Mouse (Mus musculus): ENCODE data around the gene Ddx56. TPM values are rescaled to one million over a fixed set of nuclear protein-coding genes. Genes with fewer than 3 reads are reported as not detected.

Ddx56 gene
- polyA plus RNA-seq, 1 experiment from 2014 or later: 91.7 TPM

DNA sequence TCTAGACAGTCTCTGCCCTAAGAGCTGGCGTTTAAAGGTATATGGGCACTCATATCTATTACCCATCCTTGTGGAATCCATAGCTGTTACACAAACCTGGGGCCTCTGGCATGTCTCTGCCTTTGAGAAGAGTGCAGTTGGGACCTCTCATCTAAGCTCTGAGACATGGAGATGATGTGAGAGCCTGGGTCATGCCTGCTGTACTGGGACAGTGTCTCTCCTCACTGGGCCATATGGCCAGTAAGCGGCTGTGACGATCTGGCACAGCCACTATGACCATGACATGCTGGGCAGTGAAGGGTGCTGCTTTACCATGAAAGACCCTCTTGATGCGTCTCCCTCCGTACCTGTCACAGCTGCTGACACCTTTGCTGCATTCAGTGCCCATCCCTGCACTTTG lies 15.3 kb downstream of the Ddx56 start:
- no peak overlapping the region for H3K9ac ChIP-seq (ENCODE audit: low read length)
- WGBS: 85% methylated on average over 5 of the region's 5 CpGs
- H3K27me3 ChIP-seq (replicated peaks; ENCODE audit: control insufficient read depth, insufficient read depth, low read length): no peaks in the 10 kb centered on the region
- no peak overlapping the region for H3K27ac ChIP-seq (ENCODE audit: low read depth, low read length)
- H3K36me3 ChIP-seq (ENCODE audit: control insufficient read depth, insufficient read depth, low read length): no peaks in the 10 kb centered on the region
- no peak overlapping the region for H3K4me2 ChIP-seq (ENCODE audit: low read length)
- no peaks in the 10 kb centered on the region for H3K9me3 ChIP-seq (replicated peaks; ENCODE audit: control insufficient read depth, low read length)
- H3K4me1 ChIP-seq (ENCODE audit: control insufficient read depth, insufficient read depth, low read length): no peaks in the 10 kb centered on the region
- H3K4me3 ChIP-seq (ENCODE audit: low read depth, low read length): no peak overlapping the region
- DNase-seq (ENCODE audit: low spot score) (no peak), ATAC-seq (no peak)

DNA sequence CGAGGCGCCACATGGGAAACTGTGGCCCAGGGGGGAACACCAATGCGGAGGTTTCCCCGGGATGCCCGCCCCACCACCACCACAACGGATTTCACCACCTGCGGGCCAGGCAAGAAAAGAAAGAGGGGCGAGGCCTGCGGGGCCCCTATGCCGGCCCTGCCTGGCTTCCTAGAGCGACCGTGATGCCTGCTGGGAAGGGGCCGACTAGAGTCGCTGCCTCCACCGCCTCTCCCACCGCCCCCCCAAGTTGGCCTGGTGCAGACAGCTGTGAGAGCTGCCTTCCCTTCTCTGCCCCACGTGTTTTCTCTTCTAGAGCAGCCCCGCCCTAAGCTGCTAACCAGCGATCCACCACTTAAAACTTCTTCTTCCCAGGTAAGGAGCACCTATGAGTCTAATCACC lies 22.9 kb downstream of the Ddx56 start:
- H3K36me3 ChIP-seq (ENCODE audit: control insufficient read depth, insufficient read depth, low read length): no peaks in the 10 kb centered on the region
- no peak overlapping the region for H3K27ac ChIP-seq (ENCODE audit: low read depth, low read length)
- ATAC-seq (no peak), DNase-seq (ENCODE audit: low spot score) (no peak)
- H3K9me3 ChIP-seq (replicated peaks; ENCODE audit: control insufficient read depth, low read length): no peaks in the 10 kb centered on the region
- no peak overlapping the region for H3K4me2 ChIP-seq (ENCODE audit: low read length)
- no peaks in the 10 kb centered on the region for H3K4me1 ChIP-seq (ENCODE audit: control insufficient read depth, insufficient read depth, low read length)
- WGBS: 49% methylated on average over 19 of the region's 19 CpGs
- H3K9ac ChIP-seq (ENCODE audit: low read length): no peak overlapping the region
- H3K27me3 ChIP-seq (replicated peaks; ENCODE audit: control insufficient read depth, insufficient read depth, low read length): no peaks in the 10 kb centered on the region
- no peak overlapping the region for H3K4me3 ChIP-seq (ENCODE audit: low read depth, low read length)

DNA sequence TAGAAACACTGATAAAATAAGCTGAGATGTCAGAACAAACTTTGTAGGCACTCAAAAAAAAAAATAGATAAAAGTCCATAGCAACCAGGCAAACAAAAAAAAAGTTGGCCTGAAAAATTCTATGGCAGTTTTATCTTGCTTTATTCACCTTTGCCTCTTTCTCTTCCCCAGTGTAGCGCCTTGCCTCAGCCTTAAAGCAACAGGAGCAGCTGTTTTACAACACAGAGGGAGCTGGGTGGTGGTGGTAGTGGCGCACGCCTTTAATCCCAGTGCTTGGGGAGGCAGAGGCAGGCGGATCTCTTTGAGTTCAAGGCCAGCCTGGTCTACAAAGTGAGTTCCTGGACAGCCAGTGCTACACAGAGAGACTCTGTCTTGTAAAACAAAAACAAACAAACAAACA lies 34.5 kb downstream of the Ddx56 start:
- no peak for ATAC-seq
- Histone ChIP-seq H3K4me3 (ENCODE audit: low read depth, low read length) (no peak overlapping the region), H3K4me2 (ENCODE audit: low read length) (no peak overlapping the region), H3K4me1 (ENCODE audit: control insufficient read depth, insufficient read depth, low read length) (no peaks in the 10 kb centered on the region), H3K36me3 (ENCODE audit: control insufficient read depth, insufficient read depth, low read length) (no peaks in the 10 kb centered on the region), H3K27ac (ENCODE audit: low read depth, low read length) (no peak overlapping the region), H3K9ac (ENCODE audit: low read length) (no peak overlapping the region), H3K27me3 (replicated peaks; ENCODE audit: control insufficient read depth, insufficient read depth, low read length) (no peaks in the 10 kb centered on the region), H3K9me3 (replicated peaks; ENCODE audit: control insufficient read depth, low read length) (no peaks in the 10 kb centered on the region)
- DNase-seq (ENCODE audit: low spot score): no peak
- WGBS: 79% methylated on average over 4 of the region's 4 CpGs

DNA sequence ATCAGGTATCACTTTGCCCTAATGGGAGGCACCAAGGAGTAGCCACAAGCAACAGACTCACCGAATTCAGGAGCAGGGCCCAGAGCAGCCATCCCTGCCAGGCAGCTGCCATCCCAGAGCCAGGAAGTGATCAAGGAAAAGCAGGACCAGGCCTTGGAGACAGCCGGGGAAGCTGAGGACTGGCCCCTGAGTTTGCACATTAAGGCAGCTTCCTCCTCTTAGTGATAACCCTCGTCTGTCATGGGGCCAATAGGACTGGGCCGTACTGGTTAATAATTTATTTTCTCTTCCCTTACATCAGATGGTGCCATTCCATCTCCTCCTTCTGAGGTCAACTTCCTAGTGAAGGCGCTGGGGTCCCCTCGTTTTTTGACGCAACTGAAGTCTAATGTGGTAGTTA lies 37.6 kb downstream of the Ddx56 start, which contains the start of gene Npc1l1:
TSS of gene Npc1l1 (minus strand) at position 132 of the 400 bp plus-strand sequence.
- Histone ChIP-seq H3K4me1 (ENCODE audit: control insufficient read depth, insufficient read depth, low read length) (no peaks in the 10 kb centered on the region), H3K4me2 (ENCODE audit: low read length) (no peak within 1 kb of the TSS), H3K27ac (ENCODE audit: low read depth, low read length) (no peak within 1 kb of the TSS), H3K9ac (ENCODE audit: low read length) (no peak within 1 kb of the TSS), H3K27me3 (replicated peaks; ENCODE audit: control insufficient read depth, insufficient read depth, low read length) (no peaks in the 10 kb centered on the region), H3K9me3 (replicated peaks; ENCODE audit: control insufficient read depth, low read length) (no peaks in the 10 kb centered on the region), H3K36me3 (ENCODE audit: control insufficient read depth, insufficient read depth, low read length) (no peaks in the 10 kb centered on the region), H3K4me3 (ENCODE audit: low read depth, low read length) (no peak within 1 kb of the TSS)
- no peak for ATAC-seq
- WGBS: 86% methylated on average over 7 of the region's 7 CpGs
- DNase-seq (ENCODE audit: low spot score): no peak

DNA sequence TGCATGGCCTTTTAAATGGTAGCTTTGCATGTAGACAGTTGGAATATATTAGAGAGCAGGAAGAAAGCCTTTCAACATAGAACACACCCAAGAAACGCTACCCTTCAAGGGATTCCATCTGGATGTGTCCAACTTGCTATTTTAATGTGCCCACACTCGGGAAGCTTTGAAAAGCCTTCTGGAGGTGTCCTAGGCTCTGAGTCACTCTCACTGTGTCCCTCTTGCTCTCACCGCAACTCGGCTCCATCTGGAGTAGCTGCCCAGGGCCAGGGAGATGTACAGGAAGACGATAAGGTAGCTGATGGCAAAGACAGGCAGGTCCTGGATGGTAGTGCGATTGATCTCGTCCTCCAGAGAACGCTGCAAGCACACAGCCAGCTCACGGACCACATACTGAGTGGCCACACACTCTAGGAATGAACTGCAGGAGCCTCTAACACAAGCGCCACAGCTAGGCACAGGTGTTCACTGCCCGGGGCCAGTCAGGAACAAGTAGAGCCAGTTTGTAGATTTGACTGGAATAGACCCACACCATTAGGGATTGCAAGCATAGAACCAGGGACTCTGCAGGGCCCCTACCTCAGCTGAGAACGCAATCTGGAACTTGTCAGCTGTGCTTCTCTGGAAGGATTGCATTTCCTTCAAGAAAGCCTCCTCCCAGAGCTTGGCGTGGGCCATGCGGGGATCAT lies 42.9 kb downstream of the Ddx56 start:
- DNase-seq (ENCODE audit: low spot score) (no peak), ATAC-seq (no peak)
- H3K4me2 ChIP-seq (ENCODE audit: low read length): no peak overlapping the region
- no peaks in the 10 kb centered on the region for H3K9me3 ChIP-seq (replicated peaks; ENCODE audit: control insufficient read depth, low read length)
- H3K4me3 ChIP-seq (ENCODE audit: low read depth, low read length): no peak overlapping the region
- no peaks in the 10 kb centered on the region for H3K36me3 ChIP-seq (ENCODE audit: control insufficient read depth, insufficient read depth, low read length)
- no peaks in the 10 kb centered on the region for H3K27me3 ChIP-seq (replicated peaks; ENCODE audit: control insufficient read depth, insufficient read depth, low read length)
- no peak overlapping the region for H3K27ac ChIP-seq (ENCODE audit: low read depth, low read length)
- 82% methylated on average over 14 of the region's 14 CpGs for WGBS
- no peak overlapping the region for H3K9ac ChIP-seq (ENCODE audit: low read length)
- no peaks in the 10 kb centered on the region for H3K4me1 ChIP-seq (ENCODE audit: control insufficient read depth, insufficient read depth, low read length)

DNA sequence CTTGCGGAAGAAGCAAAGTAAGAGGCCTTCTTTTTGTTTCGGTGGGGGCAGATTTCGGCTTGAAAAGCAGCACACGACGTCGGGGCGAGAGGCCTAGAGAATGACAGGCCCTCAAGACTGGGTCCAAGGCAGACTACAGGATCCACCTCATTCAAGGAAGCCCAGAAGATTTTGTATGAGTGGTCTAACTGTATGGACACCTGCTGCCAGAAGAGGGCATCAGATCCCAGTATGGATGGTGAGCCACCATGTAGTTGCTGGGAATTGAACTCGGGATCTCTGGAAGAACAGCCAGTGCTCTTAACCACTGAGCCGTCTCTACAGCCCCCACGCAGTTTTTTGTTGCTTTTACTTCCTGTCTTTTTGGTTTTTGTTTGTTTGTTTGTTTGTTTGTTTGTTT lies 45.4 kb downstream of the Ddx56 start:
- H3K27ac ChIP-seq (ENCODE audit: low read depth, low read length): no peak overlapping the region
- 94% methylated on average over 10 of the region's 10 CpGs for WGBS
- no peak overlapping the region for H3K4me3 ChIP-seq (ENCODE audit: low read depth, low read length)
- H3K27me3 ChIP-seq (replicated peaks; ENCODE audit: control insufficient read depth, insufficient read depth, low read length): no peaks in the 10 kb centered on the region
- no peaks in the 10 kb centered on the region for H3K4me1 ChIP-seq (ENCODE audit: control insufficient read depth, insufficient read depth, low read length)
- ATAC-seq (no peak), DNase-seq (ENCODE audit: low spot score) (no peak)
- H3K9ac ChIP-seq (ENCODE audit: low read length): no peak overlapping the region
- H3K36me3 ChIP-seq (ENCODE audit: control insufficient read depth, insufficient read depth, low read length): no peaks in the 10 kb centered on the region
- H3K4me2 ChIP-seq (ENCODE audit: low read length): no peak overlapping the region
- no peaks in the 10 kb centered on the region for H3K9me3 ChIP-seq (replicated peaks; ENCODE audit: control insufficient read depth, low read length)

DNA sequence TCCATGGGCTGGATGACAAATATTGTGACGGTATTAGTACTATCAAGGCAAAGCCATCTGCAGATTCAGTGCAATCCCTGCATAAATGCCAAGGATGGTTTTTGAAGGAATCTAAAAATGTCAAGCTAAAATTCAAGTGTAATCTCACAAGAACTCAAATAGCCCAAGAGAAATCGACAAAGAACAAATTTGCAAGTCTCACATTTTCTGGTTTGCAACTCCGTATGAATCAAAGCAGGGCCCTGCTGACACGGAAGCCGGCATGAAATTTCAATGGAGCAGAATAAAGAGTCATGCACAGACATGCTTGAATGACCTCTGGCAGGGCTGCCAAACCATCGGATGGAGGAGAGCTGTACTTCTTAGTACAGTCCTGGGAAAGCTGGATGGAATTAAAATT lies 47.6 kb downstream of the Ddx56 start:
- WGBS: 88% methylated on average over 6 of the region's 6 CpGs
- H3K9ac ChIP-seq (ENCODE audit: low read length): no peak overlapping the region
- H3K4me3 ChIP-seq (ENCODE audit: low read depth, low read length): no peak overlapping the region
- no peak for ATAC-seq
- DNase-seq (ENCODE audit: low spot score): no peak
- H3K9me3 ChIP-seq (replicated peaks; ENCODE audit: control insufficient read depth, low read length): no peaks in the 10 kb centered on the region
- no peaks in the 10 kb centered on the region for H3K36me3 ChIP-seq (ENCODE audit: control insufficient read depth, insufficient read depth, low read length)
- no peaks in the 10 kb centered on the region for H3K4me1 ChIP-seq (ENCODE audit: control insufficient read depth, insufficient read depth, low read length)
- no peak overlapping the region for H3K27ac ChIP-seq (ENCODE audit: low read depth, low read length)
- H3K4me2 ChIP-seq (ENCODE audit: low read length): no peak overlapping the region
- no peaks in the 10 kb centered on the region for H3K27me3 ChIP-seq (replicated peaks; ENCODE audit: control insufficient read depth, insufficient read depth, low read length)

DNA sequence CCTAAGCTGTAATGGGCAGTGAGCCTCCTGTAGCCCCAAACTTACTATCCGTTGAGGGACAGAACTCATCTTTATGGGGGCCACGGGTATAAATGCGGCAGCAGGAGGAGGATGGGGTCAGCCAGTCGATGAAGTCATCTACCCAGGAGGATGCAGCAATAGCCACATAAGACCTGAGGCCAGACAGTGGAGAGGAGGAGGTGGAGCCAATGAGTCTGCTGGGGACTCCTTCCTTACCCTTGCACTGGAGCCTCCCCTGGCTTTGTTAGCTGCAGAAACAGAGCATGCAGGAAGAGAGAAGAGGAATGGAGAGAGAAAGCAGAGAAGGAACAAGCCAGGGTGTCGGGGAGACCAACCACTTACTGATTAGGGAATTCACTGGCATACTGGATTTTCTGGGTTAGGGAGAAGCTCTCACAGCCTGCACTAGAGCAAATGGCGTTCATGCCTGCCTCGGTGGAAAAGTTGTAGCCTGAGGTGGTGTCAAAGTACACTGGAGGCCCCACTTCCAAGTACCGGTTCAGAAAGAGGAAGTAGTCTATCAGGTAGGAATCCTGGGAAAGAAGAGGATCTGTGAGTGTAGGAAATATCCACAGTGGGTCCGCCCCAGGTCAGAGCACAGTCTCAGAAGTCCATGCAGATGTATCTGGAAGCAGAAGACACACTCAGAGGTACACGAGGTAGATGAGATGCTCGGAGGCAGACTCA lies 49.2 kb downstream of the Ddx56 start:
- no peaks in the 10 kb centered on the region for H3K27me3 ChIP-seq (replicated peaks; ENCODE audit: control insufficient read depth, insufficient read depth, low read length)
- H3K4me3 ChIP-seq (ENCODE audit: low read depth, low read length): no peak overlapping the region
- WGBS: 86% methylated on average over 11 of the region's 11 CpGs
- H3K9me3 ChIP-seq (replicated peaks; ENCODE audit: control insufficient read depth, low read length): no peaks in the 10 kb centered on the region
- DNase-seq (ENCODE audit: low spot score) (no peak), ATAC-seq (no peak)
- no peak overlapping the region for H3K9ac ChIP-seq (ENCODE audit: low read length)
- no peak overlapping the region for H3K27ac ChIP-seq (ENCODE audit: low read depth, low read length)
- no peaks in the 10 kb centered on the region for H3K4me1 ChIP-seq (ENCODE audit: control insufficient read depth, insufficient read depth, low read length)
- H3K4me2 ChIP-seq (ENCODE audit: low read length): no peak overlapping the region
- no peaks in the 10 kb centered on the region for H3K36me3 ChIP-seq (ENCODE audit: control insufficient read depth, insufficient read depth, low read length)

DNA sequence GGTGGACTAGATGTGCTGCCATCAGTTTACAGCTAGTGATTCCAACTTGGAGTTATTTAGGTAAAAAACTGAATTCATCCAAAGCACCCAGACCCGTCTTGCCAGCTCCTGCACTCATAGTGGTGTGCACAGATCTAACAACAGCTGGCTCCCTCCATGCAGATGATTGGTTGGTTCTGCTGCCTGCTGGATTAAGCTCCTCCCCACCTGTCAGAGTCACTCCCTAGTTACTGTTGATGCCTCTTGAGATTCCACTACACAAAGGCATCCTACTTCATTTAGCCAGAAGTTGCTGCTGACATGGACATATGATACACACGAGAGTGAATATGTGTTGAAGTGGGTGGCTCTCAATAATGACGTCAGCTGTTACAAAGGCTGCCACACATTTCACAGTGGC lies 50.7 kb downstream of the Ddx56 start:
- H3K9ac ChIP-seq (ENCODE audit: low read length): no peak overlapping the region
- DNase-seq (ENCODE audit: low spot score) (no peak), ATAC-seq (no peak)
- H3K4me3 ChIP-seq (ENCODE audit: low read depth, low read length): no peak overlapping the region
- no peaks in the 10 kb centered on the region for H3K27me3 ChIP-seq (replicated peaks; ENCODE audit: control insufficient read depth, insufficient read depth, low read length)
- H3K9me3 ChIP-seq (replicated peaks; ENCODE audit: control insufficient read depth, low read length): no peaks in the 10 kb centered on the region
- no peaks in the 10 kb centered on the region for H3K36me3 ChIP-seq (ENCODE audit: control insufficient read depth, insufficient read depth, low read length)
- H3K4me1 ChIP-seq (ENCODE audit: control insufficient read depth, insufficient read depth, low read length): no peaks in the 10 kb centered on the region
- 66% methylated on average over 3 of the region's 3 CpGs for WGBS
- no peak overlapping the region for H3K4me2 ChIP-seq (ENCODE audit: low read length)
- no peak overlapping the region for H3K27ac ChIP-seq (ENCODE audit: low read depth, low read length)
